Mouse (Mus musculus) MEL (cell line): ENCODE data around the gene Itm2b. TPM values are rescaled to one million over a fixed set of nuclear protein-coding genes. Genes with fewer than 3 reads are reported as not detected.

Source experiments
- DNase-seq: peaks from one replicate; pipeline ENCODE4 v3.0.0; 2011; ENCODE audit warnings: low read depth, low spot score
- H3K27ac ChIP-seq: 2 replicates; pipeline ENCODE4 v1.5.1; 2012; ENCODE audit warnings: low read depth, mild to moderate bottlenecking, control low read depth, low read length, moderate library complexity; ENCODE audit not compliant: control insufficient read depth
- H3K27me3 ChIP-seq, 2 experiments: fragments of 150-350 bp in 1 of 2; sonication (generic) in 1 of 2; 2 replicates each; pipeline ENCODE4 v1.6.1; 2012; ENCODE audit warnings: low read length in 2 of 2, mild to moderate bottlenecking in 2 of 2, improper control_type of control experiment in 1 of 2, moderate library complexity in 1 of 2; ENCODE audit not compliant: insufficient read depth in 2 of 2, control insufficient read depth in 1 of 2
- H3K36me3 ChIP-seq, 2 experiments: 2 replicates each; pipeline ENCODE4 v1.6.1; 2012 to 2014; ENCODE audit warnings: low read length in 2 of 2, improper control_type of control experiment in 1 of 2, inconsistent platforms in 1 of 2, mild to moderate bottlenecking in 1 of 2; ENCODE audit not compliant: insufficient read depth in 2 of 2, control insufficient read depth in 1 of 2
- H3K4me1 ChIP-seq, 2 experiments: fragments of 150-350 bp in 1 of 2; sonication (generic) in 1 of 2; 2 replicates each; pipeline ENCODE4 v1.6.1; 2012; ENCODE audit warnings: low read length in 2 of 2, improper control_type of control experiment in 1 of 2, mild to moderate bottlenecking in 1 of 2; ENCODE audit not compliant: insufficient read depth in 2 of 2, control insufficient read depth in 1 of 2
- H3K4me3 ChIP-seq, 2 experiments: fragments of 150-350 bp in 1 of 2; sonication (generic) in 1 of 2; 2 replicates each; pipeline ENCODE4 v1.5.1; 2012; ENCODE audit warnings: low read depth in 2 of 2, low read length in 2 of 2, mild to moderate bottlenecking in 2 of 2, moderate library complexity in 2 of 2, control low read depth in 1 of 2, improper control_type of control experiment in 1 of 2; ENCODE audit not compliant: control insufficient read depth in 1 of 2, insufficient read depth in 1 of 2
- H3K79me2 ChIP-seq: 2 replicates; pipeline ENCODE4 v1.6.1; 2012; ENCODE audit warnings: mild to moderate bottlenecking, low read length, moderate library complexity; ENCODE audit not compliant: control insufficient read depth, poor library complexity, insufficient read depth
- H3K9ac ChIP-seq: 2 replicates; pipeline ENCODE4 v1.6.1; 2012; ENCODE audit warnings: low read depth, mild to moderate bottlenecking, control low read depth, low read length, moderate library complexity; ENCODE audit not compliant: control insufficient read depth, poor library complexity, severe bottlenecking
- H3K9me3 ChIP-seq: fragments of 150-350 bp; sonication (generic); replicated peaks from 2 replicates; pipeline ENCODE4 v1.6.1; 2012; ENCODE audit warnings: mild to moderate bottlenecking, low read length, improper control_type of control experiment, moderate library complexity; ENCODE audit not compliant: insufficient read depth
- ETS1 ChIP-seq: IDR thresholded peaks from 2 replicates; pipeline ENCODE4 v1.6.1; 2012; ENCODE audit warnings: low read depth, mild to moderate bottlenecking, inconsistent platforms, low read length, improper control_type of control experiment, moderate library complexity
- HCFC1 ChIP-seq: IDR thresholded peaks from 2 replicates; pipeline ENCODE4 v1.6.1; 2012; ENCODE audit warnings: low read depth, mild to moderate bottlenecking, inconsistent platforms, low read length, improper control_type of control experiment, moderate library complexity
- JUND ChIP-seq: IDR thresholded peaks from 2 replicates; pipeline ENCODE4 v1.6.1; 2011; ENCODE audit warnings: low read depth, mild to moderate bottlenecking, improper control_type of control experiment, low read length
- MAX ChIP-seq: IDR thresholded peaks from 2 replicates; pipeline ENCODE4 v1.6.1; 2011; ENCODE audit warnings: low read length, improper control_type of control experiment
- MAZ ChIP-seq: IDR thresholded peaks from 2 replicates; pipeline ENCODE4 v1.6.1; 2012; ENCODE audit warnings: low read depth, mild to moderate bottlenecking, inconsistent platforms, low read length, improper control_type of control experiment
- MEF2A ChIP-seq: IDR thresholded peaks from 2 replicates; pipeline ENCODE4 v1.6.1; 2014; ENCODE audit warnings: low read depth, mild to moderate bottlenecking, inconsistent platforms, low read length, improper control_type of control experiment; ENCODE audit not compliant: poor library complexity, insufficient replicate concordance, severe bottlenecking; ENCODE audit errors: extremely low read depth
- MXI1 ChIP-seq: IDR thresholded peaks from 2 replicates; pipeline ENCODE4 v1.6.1; 2011; ENCODE audit warnings: mild to moderate bottlenecking, low read depth, low read length, improper control_type of control experiment
- NRF1 ChIP-seq: IDR thresholded peaks from 2 replicates; pipeline ENCODE4 v1.6.1; 2014; ENCODE audit warnings: low read depth, mild to moderate bottlenecking, inconsistent platforms, low read length, improper control_type of control experiment, moderate library complexity; ENCODE audit not compliant: poor library complexity, insufficient read depth, severe bottlenecking
- POLR2A ChIP-seq, 2 experiments: IDR thresholded peaks; 2 replicates each; pipeline ENCODE4 v1.6.1; 2011 to 2012; ENCODE audit warnings: low read length in 2 of 2, mild to moderate bottlenecking in 2 of 2, control low read depth in 1 of 2, improper control_type of control experiment in 1 of 2, low read depth in 1 of 2, moderate library complexity in 1 of 2; ENCODE audit not compliant: control insufficient read depth in 1 of 2, insufficient read depth in 1 of 2, poor library complexity in 1 of 2
- POLR2AphosphoS5 ChIP-seq: IDR thresholded peaks from 2 replicates; pipeline ENCODE4 v1.6.1; 2012; ENCODE audit warnings: low read depth, borderline replicate concordance, mild to moderate bottlenecking, inconsistent platforms, low read length, moderate library complexity, mixed read lengths
- SIN3A ChIP-seq: IDR thresholded peaks from 2 replicates; pipeline ENCODE4 v1.6.1; 2012; ENCODE audit warnings: low read length, improper control_type of control experiment, inconsistent platforms
- TBP ChIP-seq: IDR thresholded peaks from 2 replicates; pipeline ENCODE4 v1.8.0; 2011; ENCODE audit warnings: low read depth, low read length, improper control_type of control experiment
- UBTF ChIP-seq: IDR thresholded peaks from 2 replicates; pipeline ENCODE4 v1.6.1; 2012; ENCODE audit warnings: low read depth, mild to moderate bottlenecking, inconsistent platforms, low read length, improper control_type of control experiment, moderate library complexity, borderline replicate concordance; ENCODE audit not compliant: insufficient read depth
- USF2 ChIP-seq, 2 experiments: IDR thresholded peaks; 2 replicates each; pipeline ENCODE4 v1.6.1; 2011 to 2012; ENCODE audit warnings: improper control_type of control experiment in 2 of 2, low read length in 2 of 2, borderline replicate concordance in 1 of 2, inconsistent platforms in 1 of 2, low read depth in 1 of 2, mild to moderate bottlenecking in 1 of 2; ENCODE audit not compliant: insufficient read depth in 1 of 2
- ZC3H11A ChIP-seq: IDR thresholded peaks from 2 replicates; pipeline ENCODE4 v1.6.1; 2012; ENCODE audit warnings: low read depth, mild to moderate bottlenecking, inconsistent platforms, low read length, improper control_type of control experiment
- ZMIZ1 ChIP-seq: IDR thresholded peaks from 2 replicates; pipeline ENCODE4 v1.6.1; 2012; ENCODE audit warnings: low read depth, mild to moderate bottlenecking, inconsistent platforms, low read length, improper control_type of control experiment, moderate library complexity
- ZNF384 ChIP-seq: IDR thresholded peaks from 2 replicates; pipeline ENCODE4 v1.6.1; 2012; ENCODE audit warnings: low read depth, mild to moderate bottlenecking, inconsistent platforms, low read length, improper control_type of control experiment
- polyA plus RNA-seq, 2 experiments: library from polyadenylated mRNA; stranded (reverse) in 1 of 2; unstranded in 1 of 2; fragments of >175 nt in 1 of 2; fragments of >200 nt in 1 of 2; gene quantifications; 2 replicates each; pipeline versions ENCODE4 v1.2.1 to v1.2.4; 2012; ENCODE audit warnings: low replicate concordance in 2 of 2, low read depth in 1 of 2; ENCODE audit not compliant: insufficient read length in 2 of 2, insufficient read depth in 1 of 2, missing spikeins in 1 of 2
- total RNA-seq: library from RNA; depleted of rRNA; stranded (reverse); fragments of 300-350 nt; gene quantifications from 2 replicates; pipeline ENCODE4 v1.2.3, GENCODE M21; 2012

Itm2b gene
- total and polyA plus RNA-seq, 3 experiments: 54.0 to 312 (median 101) TPM

GRCm38 (mm10) chr14:73325456-73326381, 59.4 kb downstream of the Itm2b start, which contains the start of gene Rb1 (continued):
- TF ChIP-seq ZC3H11A: no peak
- TF ChIP-seq ZMIZ1: no peak
- TF ChIP-seq UBTF: peak; percentile 47; the same call in 1 of the 2 replicates
- no peak for TF ChIP-seq MAZ

- H3K27ac ChIP-seq: peak overlapping the region; percentile 94
- no peaks in the 10 kb centered on the region for H3K27me3 ChIP-seq
- DNase-seq: peak; percentile 87
- H3K4me3 ChIP-seq: peak overlapping the region; percentile 79 to 94
- H3K4me1 ChIP-seq: peaks cover 14 to 32% of the 10 kb centered on the region in 2 experiments
- TF ChIP-seq NRF1: peak; percentile 53; the same call in 1 of the 2 replicates
- no peak for TF ChIP-seq JUND
- TF ChIP-seq MXI1: peak; percentile 58
- TF ChIP-seq POLR2A (IDR thresholded peaks at IDR 0.05; ENCODE audit: control insufficient read depth in 1 of 2, insufficient read depth in 1 of 2, low read depth in 1 of 2, low read length in 2 of 2, poor library complexity in 1 of 2): peak in 1 of 2 experiments; percentile 44; a peak in 2 of 4 replicates
- peak; percentile 6; the same call in 1 of the 2 replicates for TF ChIP-seq ETS1
- TF ChIP-seq MAX: peak; percentile 44
- TF ChIP-seq SIN3A: peak; percentile 76
- no peak for TF ChIP-seq USF2 (IDR thresholded peaks at IDR 0.05; ENCODE audit: borderline replicate concordance in 1 of 2, insufficient read depth in 1 of 2, low read depth in 1 of 2, low read length in 2 of 2)
- TF ChIP-seq HCFC1: 0 out of 2 replicates have a peak, but pooled peaks have one; percentile 17
- TF ChIP-seq POLR2AphosphoS5: no peak
- TF ChIP-seq ZC3H11A: no peak
- peak; percentile 46; the same call in 1 of the 2 replicates for TF ChIP-seq MAZ
- peak; percentile 86 for TF ChIP-seq ZNF384
- peak; percentile 64 for TF ChIP-seq TBP
- no peak for TF ChIP-seq MEF2A
- TF ChIP-seq, all 39 proteins: peak for 10
- H3K36me3 ChIP-seq: peaks cover 0 to 35% of the 10 kb centered on the region in 2 experiments; a peak in 2 of 4 replicates
- H3K9me3 ChIP-seq: no peaks in the 10 kb centered on the region
- H3K79me2 ChIP-seq: peaks cover 9% of the 10 kb centered on the region; the same call in 1 of the 2 replicates
- H3K9ac ChIP-seq: peak overlapping the region; percentile 96
Observed at GRCm38 (mm10) chr14:73324634-73325455, 60.2 kb downstream of the Itm2b start.
